In genomic region chr17:46840304-46841010, GRCm38 (mm10) we compare ENCODE assay signal across 18 mouse cellular contexts.
"Had no signal": no experiment of that assay in that cellular context is flagged by ENCODE, and none has a peak within 500 bp of the region (broad histone marks: within the 10 kb centered on the region; RNA-seq: fewer than 3 reads in every experiment).

No protein-coding gene starts in this region.

- H3K4me3 ChIP-seq: lung, embryonic 15.5 days; megakaryocyte, embryonic 14.5 days; midbrain, embryonic 13.5 days; midbrain, embryonic 15.5 days; neural tube, embryonic 13.5 days; neural tube, embryonic 15.5 days; stomach, embryonic 15.5 days had no signal

- DNase-seq: lung, adult 2 months; lung, postnatal 14 days; lung, postnatal 36 days; right cerebral cortex, postnatal 14 days; thymus, adult 2 months; thymus, postnatal 25 days; thymus, postnatal 4 days had no signal

- H3K4me1 ChIP-seq: lung, embryonic 15.5 days had no signal

- H3K9ac ChIP-seq: lung, embryonic 15.5 days; midbrain, embryonic 13.5 days; midbrain, embryonic 15.5 days; neural tube, embryonic 13.5 days; neural tube, embryonic 15.5 days; stomach, embryonic 15.5 days had no signal

- H3K9me3 ChIP-seq: lung, embryonic 15.5 days; megakaryocyte, embryonic 14.5 days; midbrain, embryonic 13.5 days; midbrain, embryonic 15.5 days; neural tube, embryonic 13.5 days; neural tube, embryonic 15.5 days; stomach, embryonic 15.5 days had no signal

- H3K4me2 ChIP-seq: lung, embryonic 15.5 days; midbrain, embryonic 11.5 days; midbrain, embryonic 13.5 days; midbrain, embryonic 15.5 days; neural tube, embryonic 13.5 days; neural tube, embryonic 15.5 days; stomach, embryonic 15.5 days had no signal

- ATAC-seq: lung, postnatal 0 days; midbrain, embryonic 13.5 days; midbrain, embryonic 15.5 days had no signal

- H3K27me3 ChIP-seq: lung, embryonic 15.5 days; megakaryocyte, embryonic 14.5 days; midbrain, embryonic 13.5 days; midbrain, embryonic 15.5 days; neural tube, embryonic 13.5 days; neural tube, embryonic 15.5 days; stomach, embryonic 15.5 days had no signal

- H3K27ac ChIP-seq: lung, embryonic 15.5 days; macrophage; midbrain, embryonic 13.5 days; midbrain, embryonic 15.5 days; neural tube, embryonic 13.5 days; neural tube, embryonic 15.5 days; stomach, embryonic 15.5 days; stomach, postnatal 0 days had no signal

- H3K36me3 ChIP-seq: lung, embryonic 15.5 days; midbrain, embryonic 15.5 days; neural tube, embryonic 15.5 days; stomach, embryonic 15.5 days had no signal
